Mouse (Mus musculus) large intestine, adult 2 months (tissue): Measurements from ENCODE around the gene Mrgprf. TPM values are rescaled to one million over a fixed set of nuclear protein-coding genes. Genes with fewer than 3 reads are reported as not detected.

Experiments
- DNase-seq: peaks from one replicate; pipeline ENCODE4 v3.0.0-alpha.2; 2012; ENCODE audit warnings: low read depth, low spot score
- whole genome bisulfite sequencing: fragments of 180-500 bp; shearing (Covaris S2); methylation state at CpG from one replicate; pipeline ENCODE4 v1.1.7; 2018; 5-methylcytosine and 5-hydroxymethylcytosine counted together
- polyA plus RNA-seq: library from polyadenylated mRNA; depleted of rRNA; stranded (reverse); fragments of >200 nt; gene quantifications from 2 replicates; pipeline ENCODE4 v1.2.3, GENCODE M21; 2012

Mrgprf gene
- polyA plus RNA-seq, 1 experiment, result 22.3 TPM

GRCm38 (mm10) chr7:145298666-145299490 is 1.8 kb upstream of the Mrgprf start:
- 58% methylated on average over 3 of the region's 3 CpGs for WGBS
- no peak for DNase-seq

- no peak for DNase-seq
- WGBS, result 43% methylated on average over 7 of the region's 7 CpGs
Observed at GRCm38 (mm10) chr7:145299562-145300320, 887 bp upstream of the Mrgprf start.

- DNase-seq, result no peak
Observed at GRCm38 (mm10) chr7:145301008-145301340, 346 bp downstream of the Mrgprf start.

GRCm38 (mm10) chr7:145301341-145302005 is 845 bp downstream of the Mrgprf start:
- 64% methylated on average over 6 of the region's 6 CpGs for WGBS

GRCm38 (mm10) chr7:145302488-145303285 is 2.1 kb downstream of the Mrgprf start:
- 21% methylated on average over 20 of the region's 20 CpGs for WGBS
- DNase-seq, result no peak

More at GRCm38 (mm10) chr7:145301341-145302005, 845 bp downstream of the Mrgprf start:
- no peak for DNase-seq

GRCm38 (mm10) chr7:145304153-145304552 is 3.5 kb downstream of the Mrgprf start:
- no peak for DNase-seq
- 68% methylated on average over 2 of the region's 2 CpGs for WGBS

GRCm38 (mm10) chr7:145307636-145308035 is 7.0 kb downstream of the Mrgprf start:
- no peak for DNase-seq
- WGBS, result 93% methylated on average over 10 of the region's 10 CpGs

GRCm38 (mm10) chr7:145308061-145308675 is 7.5 kb downstream of the Mrgprf start:
- 73% methylated on average over 30 of the region's 30 CpGs for whole genome bisulfite sequencing

GRCm38 (mm10) chr7:145308866-145309265 is 8.2 kb downstream of the Mrgprf start:
- DNase-seq, result no peak
- 21% methylated on average over 4 of the region's 4 CpGs for WGBS

More at GRCm38 (mm10) chr7:145308061-145308675, 7.5 kb downstream of the Mrgprf start:
- no peak for DNase-seq

GRCm38 (mm10) chr7:145309877-145310276 is 9.2 kb downstream of the Mrgprf start:
- 71% methylated on average over 1 of the region's 1 CpGs for WGBS
- no peak for DNase-seq

GRCm38 (mm10) chr7:145310526-145310925 is 9.9 kb downstream of the Mrgprf start:
- no peak for DNase-seq
- whole genome bisulfite sequencing, result 54% methylated on average over 5 of the region's 5 CpGs

- WGBS, result 74% methylated on average over 3 of the region's 3 CpGs
- DNase-seq, result no peak
Observed at GRCm38 (mm10) chr7:145312137-145312536, 11.5 kb downstream of the Mrgprf start.

- 83% methylated on average over 6 of the region's 6 CpGs for WGBS
- DNase-seq, result no peak
Observed at GRCm38 (mm10) chr7:145314785-145315411, 14.3 kb downstream of the Mrgprf start, which contains the start of gene Mrgprd. Mrgprd (plus strand) TSS chr7:145314835.

- 75% methylated on average over 4 of the region's 4 CpGs for WGBS
- DNase-seq, result no peak
Observed at GRCm38 (mm10) chr7:145317522-145317921, 16.9 kb downstream of the Mrgprf start.

- 43% methylated on average over 3 of the region's 3 CpGs for WGBS
- DNase-seq, result no peak
Observed at GRCm38 (mm10) chr7:145319481-145319880, 18.9 kb downstream of the Mrgprf start.

- no peak for DNase-seq
- 45% methylated on average over 4 of the region's 4 CpGs for WGBS
Observed at GRCm38 (mm10) chr7:145323607-145324006, 23.0 kb downstream of the Mrgprf start.

- DNase-seq, result no peak
- WGBS, result 25% methylated on average over 2 of the region's 2 CpGs
Observed at GRCm38 (mm10) chr7:145325697-145326096, 25.1 kb downstream of the Mrgprf start.

- 59% methylated on average over 2 of the region's 2 CpGs for WGBS
- DNase-seq, result no peak
Observed at GRCm38 (mm10) chr7:145329982-145330381, 29.4 kb downstream of the Mrgprf start.

- 69% methylated on average over 2 of the region's 2 CpGs for WGBS
Observed at GRCm38 (mm10) chr7:145330641-145331040, 30.0 kb downstream of the Mrgprf start.

More at GRCm38 (mm10) chr7:145330641-145331040, 30.0 kb downstream of the Mrgprf start:
- no peak for DNase-seq
